Mouse (Mus musculus) forebrain, embryonic 14.5 days (tissue): Measurements from ENCODE around the gene Dchs1. TPM values are rescaled to one million over a fixed set of nuclear protein-coding genes. Genes with fewer than 3 reads are reported as not detected.

Experiments used
- ATAC-seq: fragments of 200-750 bp; cut with Nextera tagmentation; 2 replicates; pipeline ENCODE4 v1.8.0; 2017; ENCODE audit warnings: mild to moderate bottlenecking, moderate library complexity
- DNase-seq: peaks from one replicate; pipeline ENCODE4 v3.0.0-alpha.2; 2015; ENCODE audit warnings: low spot score
- H3K27ac ChIP-seq: fragments of 300-500 bp; sonication (generic); 2 replicates; pipeline ENCODE4 v1.5.1; 2014; ENCODE audit warnings: low read depth, mild to moderate bottlenecking, control low read depth, low read length, moderate library complexity
- H3K27me3 ChIP-seq: fragments of 300-500 bp; sonication (generic); replicated peaks from 2 replicates; pipeline ENCODE4 v1.6.1; 2014; ENCODE audit warnings: low read length, control low read depth, mixed read lengths; ENCODE audit not compliant: control insufficient read depth, insufficient read depth
- H3K36me3 ChIP-seq: fragments of 300-500 bp; sonication (generic); 2 replicates; pipeline ENCODE4 v1.6.1; 2014; ENCODE audit warnings: low read length, control low read depth; ENCODE audit not compliant: control insufficient read depth, insufficient read depth
- H3K4me1 ChIP-seq: fragments of 300-500 bp; sonication (generic); 2 replicates; pipeline ENCODE4 v1.6.1; 2014; ENCODE audit warnings: antibody characterized with exemption, low read length, control low read depth; ENCODE audit not compliant: control insufficient read depth, insufficient read depth
- H3K4me2 ChIP-seq: fragments of 300-500 bp; sonication (generic); 2 replicates; pipeline ENCODE4 v1.6.1; 2014; ENCODE audit warnings: mild to moderate bottlenecking, control low read depth, low read length
- H3K4me3 ChIP-seq: fragments of 300-500 bp; sonication (generic); 2 replicates; pipeline ENCODE4 v1.5.1; 2014; ENCODE audit warnings: low read depth, low read length, control low read depth
- H3K9ac ChIP-seq: fragments of 300-500 bp; sonication (generic); 2 replicates; pipeline ENCODE4 v1.6.1; 2014; ENCODE audit warnings: mild to moderate bottlenecking, low read length, control low read depth, moderate library complexity
- H3K9me3 ChIP-seq: fragments of 300-500 bp; sonication (generic); replicated peaks from 2 replicates; pipeline ENCODE4 v1.6.1; 2016; ENCODE audit warnings: low read length, control low read depth, mixed read lengths; ENCODE audit not compliant: control insufficient read depth
- WGBS: fragments of 180-500 bp; shearing (Covaris S2); extraction: QIAGEN DNeasy Blood & Tissue Kit; methylation state at CpG from one replicate; pipeline ENCODE4 v1.1.7; 2014; 5-methylcytosine and 5-hydroxymethylcytosine counted together
- polyA plus RNA-seq: library from polyadenylated mRNA; unstranded; fragments of >200 nt; fragmentation: Nextera tagmentation; extraction: Ambion mirVana; gene quantifications from 2 replicates; pipeline ENCODE4 v1.2.1, GENCODE M21; 2014

The Dchs1 gene
- polyA plus RNA-seq, 1 experiment from 2014 or later: 18.3 TPM

- Histone ChIP-seq H3K27me3 (no peaks in the 10 kb centered on the region), H3K9me3 (no peaks in the 10 kb centered on the region), H3K4me3 (no peak overlapping the region), H3K9ac (no peak overlapping the region), H3K27ac (no peak overlapping the region), H3K4me2 (no peak overlapping the region), H3K36me3 (no peaks in the 10 kb centered on the region), H3K4me1 (no peaks in the 10 kb centered on the region)
- no peak for ATAC-seq
- WGBS: 23% methylated on average over 7 of the region's 7 CpGs
- DNase-seq: no peak
Measured at GRCm38 (mm10) chr7:105795759-105796366, 8.4 kb upstream of the Dchs1 start.

- DNase-seq (no peak), ATAC-seq (no peak)
- H3K4me3 ChIP-seq: no peak overlapping the region
- no peak overlapping the region for H3K27ac ChIP-seq
- no peak overlapping the region for H3K4me2 ChIP-seq
- no peaks in the 10 kb centered on the region for H3K27me3 ChIP-seq
- no peaks in the 10 kb centered on the region for H3K36me3 ChIP-seq
- WGBS: 73% methylated on average over 7 of the region's 7 CpGs
- no peak overlapping the region for H3K9ac ChIP-seq
- H3K4me1 ChIP-seq: 0 out of 2 replicates have a peak, but pooled peaks cover 2% of the 10 kb centered on the region
- no peaks in the 10 kb centered on the region for H3K9me3 ChIP-seq
Measured at GRCm38 (mm10) chr7:105793701-105794100, 6.2 kb upstream of the Dchs1 start.

GRCm38 (mm10) chr7:105791147-105791546 is 3.7 kb upstream of the Dchs1 start:
- peaks cover 5% of the 10 kb centered on the region for H3K4me1 ChIP-seq
- ATAC-seq: no peak
- no peak overlapping the region for H3K27ac ChIP-seq
- H3K4me2 ChIP-seq: no peak overlapping the region
- no peak overlapping the region for H3K9ac ChIP-seq
- no peaks in the 10 kb centered on the region for H3K9me3 ChIP-seq
- no peak overlapping the region for H3K4me3 ChIP-seq
- 91% methylated on average over 1 of the region's 1 CpGs for WGBS
- H3K36me3 ChIP-seq: peaks cover under 1% of the 10 kb centered on the region; the same call in 1 of the 2 replicates
- no peaks in the 10 kb centered on the region for H3K27me3 ChIP-seq
- no peak for DNase-seq

GRCm38 (mm10) chr7:105786506-105787284 is 759 bp downstream of the Dchs1 start:
- H3K27me3 ChIP-seq: no peaks in the 10 kb centered on the region
- H3K27ac ChIP-seq: peak overlapping the region; percentile 98
- H3K4me1 ChIP-seq: peaks cover 33% of the 10 kb centered on the region
- peaks cover 38% of the 10 kb centered on the region for H3K36me3 ChIP-seq
- WGBS: 4% methylated on average over 19 of the region's 20 CpGs
- peak; percentile 80 for ATAC-seq
- H3K4me3 ChIP-seq: peak overlapping the region; percentile 97
- H3K9ac ChIP-seq: peak overlapping the region; percentile 100
- no peaks in the 10 kb centered on the region for H3K9me3 ChIP-seq
- DNase-seq: peak; percentile 53
- H3K4me2 ChIP-seq: peak overlapping the region; percentile 73

GRCm38 (mm10) chr7:105784556-105784955 is 2.9 kb downstream of the Dchs1 start:
- Histone ChIP-seq H3K27ac (no peak overlapping the region), H3K36me3 (peaks cover 58% of the 10 kb centered on the region), H3K4me1 (peaks cover 33% of the 10 kb centered on the region), H3K9ac (peak overlapping the region; percentile 42), H3K4me2 (peak overlapping the region; percentile 73), H3K4me3 (peak overlapping the region; percentile 13; the same call in 1 of the 2 replicates), H3K27me3 (no peaks in the 10 kb centered on the region), H3K9me3 (no peaks in the 10 kb centered on the region)
- 12% methylated on average over 4 of the region's 4 CpGs for WGBS
- DNase-seq: no peak
- ATAC-seq: no peak

GRCm38 (mm10) chr7:105783861-105784260 is 3.6 kb downstream of the Dchs1 start:
- H3K27me3 ChIP-seq: no peaks in the 10 kb centered on the region
- peak overlapping the region; percentile 73 for H3K4me2 ChIP-seq
- ATAC-seq (no peak), DNase-seq (no peak)
- peaks cover 37% of the 10 kb centered on the region for H3K4me1 ChIP-seq
- H3K27ac ChIP-seq: no peak overlapping the region
- 61% methylated on average over 4 of the region's 4 CpGs for WGBS
- H3K4me3 ChIP-seq: no peak overlapping the region
- peaks cover 65% of the 10 kb centered on the region for H3K36me3 ChIP-seq
- H3K9ac ChIP-seq: peak overlapping the region; percentile 13
- H3K9me3 ChIP-seq: no peaks in the 10 kb centered on the region

- Histone ChIP-seq H3K27me3 (no peaks in the 10 kb centered on the region), H3K9me3 (no peaks in the 10 kb centered on the region), H3K4me1 (peaks cover 22% of the 10 kb centered on the region), H3K9ac (peak overlapping the region; percentile 22), H3K4me3 (no peak overlapping the region), H3K4me2 (no peak overlapping the region), H3K27ac (peak overlapping the region; percentile 58; the same call in 1 of the 2 replicates), H3K36me3 (peaks cover 82% of the 10 kb centered on the region)
- ATAC-seq: peak; percentile 55; the same call in 1 of the 2 replicates
- WGBS: 28% methylated on average over 4 of the region's 4 CpGs
- peak; percentile 42 for DNase-seq
Measured at GRCm38 (mm10) chr7:105778553-105779265, 8.7 kb downstream of the Dchs1 start.

GRCm38 (mm10) chr7:105777797-105778552 is 9.5 kb downstream of the Dchs1 start:
- Histone ChIP-seq H3K4me1 (peaks cover 16% of the 10 kb centered on the region), H3K4me3 (no peak overlapping the region), H3K27ac (no peak overlapping the region; the same call in 1 of the 2 replicates), H3K9ac (peak overlapping the region; percentile 22; the same call in 1 of the 2 replicates), H3K27me3 (no peaks in the 10 kb centered on the region), H3K9me3 (no peaks in the 10 kb centered on the region), H3K36me3 (peaks cover 81% of the 10 kb centered on the region), H3K4me2 (no peak overlapping the region)
- WGBS: 77% methylated on average over 13 of the region's 13 CpGs
- DNase-seq (no peak), ATAC-seq (peak; percentile 41)
